Mouse (Mus musculus): ENCODE measurements at regions not wholly inside any gene's neighbourhood (a gene's known extent, or its start where the extent isn't known, plus 50 kb on each side); places are given as distances from the start of the nearest gene placed in this dataset.

DNA sequence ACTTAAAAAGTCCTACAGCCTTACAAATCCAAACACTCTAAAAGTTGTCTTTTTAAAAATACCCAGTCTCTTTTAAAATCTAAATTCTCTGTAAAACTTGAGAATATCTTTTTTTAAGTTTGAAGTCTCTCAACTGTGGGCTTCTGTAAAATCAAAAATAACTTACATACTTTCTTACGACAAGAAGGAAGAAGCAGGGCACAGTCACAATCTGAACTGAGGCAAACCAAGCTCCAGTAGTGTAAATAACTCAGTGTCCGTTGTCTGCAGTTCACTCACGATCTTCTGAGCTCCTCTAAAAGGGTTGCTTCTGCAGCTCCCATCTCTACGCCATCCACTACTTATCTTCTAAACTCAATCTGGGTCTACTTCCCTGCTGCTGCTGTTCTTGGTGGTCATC is 512.5 kb downstream of the Pdcd6ip start:
- no peaks in the 10 kb centered on the region for H3K9me3 ChIP-seq
- H3K27me3 ChIP-seq: no peaks in the 10 kb centered on the region
- 60% methylated on average over 4 of the region's 4 CpGs for WGBS
- H3K4me2 ChIP-seq: no peak overlapping the region
- H3K9ac ChIP-seq: no peak overlapping the region
- H3K27ac ChIP-seq: no peak overlapping the region
- no peak for ATAC-seq (ENCODE audit: borderline replicate concordance, extremely low read depth, low FRiP score, low TSS enrichment)
- no peaks in the 10 kb centered on the region for H3K4me1 ChIP-seq
- H3K36me3 ChIP-seq: no peaks in the 10 kb centered on the region
- H3K4me3 ChIP-seq: no peak overlapping the region

DNA sequence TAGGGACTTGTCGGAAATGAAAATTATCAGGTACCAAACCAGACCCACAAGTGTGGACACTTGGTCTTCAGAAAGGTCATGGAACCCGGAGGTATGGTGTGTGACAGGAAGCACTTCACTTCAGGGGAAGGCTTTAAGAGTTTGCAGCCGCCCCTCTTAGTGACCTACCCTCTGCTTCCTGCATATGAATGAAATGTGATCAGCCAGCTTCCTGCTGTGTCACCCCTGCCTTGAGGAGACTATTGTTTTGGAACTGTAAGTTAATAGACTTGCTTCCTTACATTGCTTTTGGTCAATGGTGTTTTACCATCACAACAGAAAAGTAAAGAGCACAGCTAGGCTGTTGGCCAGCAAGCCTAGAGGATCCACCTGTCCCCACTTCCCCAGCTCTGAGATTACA is 515.3 kb downstream of the Pdcd6ip start:
- ATAC-seq (ENCODE audit: borderline replicate concordance, extremely low read depth, low FRiP score, low TSS enrichment): no peak
- no peak overlapping the region for H3K4me3 ChIP-seq

DNA sequence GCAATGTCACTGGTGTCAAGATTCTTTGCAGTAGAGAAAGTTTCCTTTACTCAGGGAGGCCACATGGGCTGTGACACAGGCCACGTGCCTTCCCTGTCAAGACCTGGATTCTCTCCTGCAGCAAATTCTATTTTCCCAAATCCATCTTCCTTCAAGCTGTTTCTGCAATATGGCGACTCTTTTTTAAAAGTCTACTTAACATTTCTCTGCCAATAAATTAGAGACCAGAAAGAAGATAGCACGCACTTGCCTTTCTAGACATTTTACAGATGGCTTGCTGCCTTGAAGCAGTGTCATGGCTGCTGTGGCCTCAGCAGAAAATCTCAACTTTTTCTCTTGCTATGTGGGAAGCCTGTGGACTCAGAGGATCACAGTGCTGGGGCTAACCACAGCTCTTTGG is 516.9 kb downstream of the Pdcd6ip start:
- Histone ChIP-seq H3K27me3 (no peaks in the 10 kb centered on the region), H3K9ac (no peak overlapping the region), H3K4me2 (no peak overlapping the region), H3K4me1 (no peaks in the 10 kb centered on the region), H3K27ac (no peak overlapping the region), H3K4me3 (no peak overlapping the region), H3K36me3 (no peaks in the 10 kb centered on the region), H3K9me3 (no peaks in the 10 kb centered on the region)
- ATAC-seq (ENCODE audit: borderline replicate concordance, extremely low read depth, low FRiP score, low TSS enrichment): no peak
- 67% methylated on average over 3 of the region's 3 CpGs for WGBS

More for the DNA sequence above, 515.3 kb downstream of the Pdcd6ip start:
- H3K27ac ChIP-seq: no peak overlapping the region
- no peaks in the 10 kb centered on the region for H3K4me1 ChIP-seq
- no peaks in the 10 kb centered on the region for H3K9me3 ChIP-seq
- no peaks in the 10 kb centered on the region for H3K36me3 ChIP-seq
- H3K4me2 ChIP-seq: no peak overlapping the region
- H3K9ac ChIP-seq: no peak overlapping the region
- WGBS: 52% methylated on average over 3 of the region's 3 CpGs
- no peaks in the 10 kb centered on the region for H3K27me3 ChIP-seq

DNA sequence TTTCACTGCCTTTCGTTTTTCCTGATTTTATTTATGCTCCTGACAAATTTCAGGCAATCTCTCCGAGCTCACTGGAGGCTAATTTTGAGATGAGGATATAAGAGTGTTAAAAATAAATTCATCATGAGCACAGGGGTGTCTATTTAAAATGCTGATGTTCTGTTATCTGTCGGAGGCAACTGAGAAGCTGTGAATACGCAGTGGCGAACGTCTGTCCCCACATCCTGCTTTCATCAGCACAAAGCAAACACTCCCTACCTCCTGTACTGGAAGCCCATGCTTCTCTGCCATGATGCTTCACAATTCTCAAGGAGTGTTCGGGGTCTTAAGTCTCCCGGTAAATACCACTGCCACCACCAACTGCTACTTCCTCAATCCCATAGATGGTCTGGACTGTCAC is 526.9 kb downstream of the Pdcd6ip start:
- 59% methylated on average over 8 of the region's 8 CpGs for WGBS
- no peak for ATAC-seq (ENCODE audit: borderline replicate concordance, extremely low read depth, low FRiP score, low TSS enrichment)
- Histone ChIP-seq H3K9me3 (no peaks in the 10 kb centered on the region), H3K4me1 (no peaks in the 10 kb centered on the region), H3K4me2 (no peak overlapping the region), H3K27ac (no peak overlapping the region), H3K27me3 (no peaks in the 10 kb centered on the region), H3K9ac (no peak overlapping the region), H3K4me3 (no peak overlapping the region), H3K36me3 (no peaks in the 10 kb centered on the region)

DNA sequence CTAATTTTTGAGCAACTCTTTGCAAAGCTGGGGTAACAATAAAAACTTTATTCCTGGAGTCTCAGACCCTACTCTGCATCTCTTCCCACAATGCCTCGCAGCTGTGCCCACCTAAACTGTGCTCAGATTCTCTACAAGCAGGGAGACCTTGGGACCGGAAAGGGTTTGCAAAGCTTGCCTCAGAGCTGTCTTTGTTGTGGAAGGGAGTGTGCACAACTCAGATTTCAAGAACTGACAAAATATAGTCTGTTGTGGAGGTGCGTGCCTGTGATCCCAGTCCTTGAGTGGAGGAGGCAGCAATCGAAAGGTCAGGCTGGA is 530.2 kb downstream of the Pdcd6ip start:
- H3K27me3 ChIP-seq: no peaks in the 10 kb centered on the region
- H3K4me2 ChIP-seq: no peak overlapping the region
- H3K27ac ChIP-seq: no peak overlapping the region
- H3K9ac ChIP-seq: no peak overlapping the region
- H3K4me1 ChIP-seq: no peaks in the 10 kb centered on the region
- no peaks in the 10 kb centered on the region for H3K36me3 ChIP-seq
- no peak overlapping the region for H3K4me3 ChIP-seq
- ATAC-seq (ENCODE audit: borderline replicate concordance, extremely low read depth, low FRiP score, low TSS enrichment): no peak
- 90% methylated on average over 4 of the region's 4 CpGs for WGBS
- H3K9me3 ChIP-seq: no peaks in the 10 kb centered on the region

DNA sequence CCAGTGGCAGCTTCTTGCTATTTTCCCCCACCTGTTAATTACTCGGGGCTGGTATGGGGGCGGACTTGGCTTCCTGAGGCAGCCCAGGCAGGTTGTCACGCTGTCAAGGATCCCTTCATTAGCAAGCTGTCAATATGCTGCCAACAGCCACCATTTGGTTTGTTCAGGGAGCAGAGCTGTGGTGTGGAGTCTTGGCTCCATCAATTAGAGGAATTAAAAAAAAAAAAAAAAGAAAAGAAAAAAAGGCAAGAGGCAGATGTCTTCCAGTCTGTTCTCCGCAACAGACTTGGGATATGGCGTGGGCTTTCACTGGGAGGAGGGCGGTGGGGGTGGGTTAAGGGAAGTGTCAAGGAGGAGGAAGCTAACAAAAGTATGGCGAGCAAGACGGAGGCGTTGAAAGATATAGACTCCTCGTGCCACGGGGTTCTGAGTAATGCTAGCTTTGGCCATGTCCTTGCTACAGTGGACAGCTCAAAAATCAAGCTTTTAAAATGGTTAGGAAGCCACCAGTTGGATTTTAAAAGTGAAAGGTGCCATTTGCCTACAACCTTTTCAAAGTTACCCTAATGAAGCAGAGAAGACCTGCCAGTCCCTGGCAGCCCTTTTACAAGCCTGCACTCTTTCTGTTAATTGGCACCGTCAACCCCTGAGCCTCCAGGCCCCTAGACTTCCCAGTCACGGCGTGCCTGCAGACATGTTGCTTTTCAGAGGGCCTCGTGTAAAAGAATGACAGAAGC is 530.7 kb downstream of the Pdcd6ip start:
- Histone ChIP-seq H3K9me3 (no peaks in the 10 kb centered on the region), H3K4me3 (no peak overlapping the region), H3K27me3 (no peaks in the 10 kb centered on the region), H3K4me2 (no peak overlapping the region), H3K4me1 (no peaks in the 10 kb centered on the region), H3K9ac (no peak overlapping the region), H3K36me3 (no peaks in the 10 kb centered on the region), H3K27ac (no peak overlapping the region)
- no peak for ATAC-seq (ENCODE audit: borderline replicate concordance, extremely low read depth, low FRiP score, low TSS enrichment)
- WGBS: 45% methylated on average over 15 of the region's 15 CpGs

DNA sequence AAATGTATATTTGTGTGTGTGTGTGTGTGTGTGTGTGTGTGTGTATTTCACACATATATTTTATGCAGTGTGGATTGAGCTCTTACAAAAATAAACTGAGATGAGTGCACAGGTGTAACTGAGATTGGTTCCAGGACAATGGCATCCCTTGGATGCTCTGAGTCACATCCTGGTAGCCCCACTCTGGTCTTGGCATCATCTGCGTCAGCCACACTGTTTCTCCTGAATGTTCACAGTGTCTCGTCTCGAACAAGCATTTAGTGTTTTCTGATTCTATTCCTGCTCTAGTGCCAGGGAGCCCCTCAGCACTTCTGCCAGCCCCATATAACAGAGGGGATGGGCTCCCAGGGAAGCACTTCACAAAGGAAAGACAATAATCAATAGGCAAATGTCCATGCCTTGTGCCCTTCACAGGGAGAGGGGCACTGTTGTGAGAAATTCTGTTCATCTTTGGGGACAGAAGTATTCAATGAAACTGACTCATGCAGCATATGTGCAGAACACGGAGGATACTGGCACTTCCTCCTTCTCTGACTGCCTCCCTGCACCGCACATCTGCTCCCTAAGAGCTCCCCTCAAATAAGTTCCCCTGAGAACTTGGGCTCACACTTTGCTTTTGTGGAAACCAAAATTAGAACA is 536.2 kb downstream of the Pdcd6ip start:
- no peak for ATAC-seq (ENCODE audit: borderline replicate concordance, extremely low read depth, low FRiP score, low TSS enrichment)
- Histone ChIP-seq H3K4me2 (no peak overlapping the region), H3K4me1 (no peaks in the 10 kb centered on the region), H3K9ac (no peak overlapping the region), H3K9me3 (no peaks in the 10 kb centered on the region), H3K36me3 (no peaks in the 10 kb centered on the region), H3K27ac (no peak overlapping the region), H3K27me3 (no peaks in the 10 kb centered on the region), H3K4me3 (no peak overlapping the region)
- WGBS: 72% methylated on average over 5 of the region's 5 CpGs

DNA sequence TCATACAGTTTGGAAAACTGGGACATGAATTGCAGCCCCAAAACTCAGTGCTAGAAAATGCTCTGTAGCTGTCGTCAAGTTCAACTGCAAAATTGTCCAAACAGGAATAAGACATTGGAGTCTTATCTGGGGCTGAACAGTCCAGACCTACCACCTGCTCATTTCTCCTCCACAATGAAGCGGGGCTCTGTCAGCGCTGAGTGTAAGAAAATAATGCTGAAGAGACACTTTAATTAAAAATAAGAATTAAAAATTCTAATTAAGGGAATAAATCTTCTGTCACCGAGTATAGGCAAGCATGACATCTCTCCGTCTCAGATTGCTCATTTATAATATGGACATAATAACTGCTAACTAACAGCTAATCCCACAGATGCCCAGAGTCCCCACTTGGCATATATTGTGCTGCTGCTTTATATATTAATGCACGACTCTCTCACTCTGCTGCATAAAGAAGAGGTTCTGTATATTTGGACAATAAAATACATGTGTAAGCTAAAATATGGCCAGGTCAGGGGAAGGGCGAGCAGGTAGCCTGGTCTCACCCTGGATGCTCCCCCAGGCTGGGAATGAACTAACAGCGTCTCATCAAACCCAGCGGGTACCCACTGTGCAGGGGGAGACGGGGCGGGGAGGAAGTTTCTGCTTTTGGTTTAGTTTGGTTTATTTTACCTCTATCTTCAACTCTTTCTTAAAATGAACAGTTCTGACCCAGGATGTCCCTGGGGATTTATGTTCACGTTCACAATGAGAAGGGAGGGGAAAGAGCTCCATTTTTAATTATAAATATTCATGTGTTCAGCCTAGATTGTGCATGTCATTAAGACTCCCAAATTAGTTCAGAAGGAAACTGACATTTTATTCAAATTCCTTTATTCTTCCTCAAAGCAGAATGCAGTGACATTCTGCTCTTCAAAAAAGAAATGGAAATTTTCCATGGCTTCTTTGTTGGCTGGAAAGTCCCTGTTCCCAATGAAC is 544.9 kb downstream of the Pdcd6ip start:
- Histone ChIP-seq H3K4me2 (no peak overlapping the region), H3K9me3 (no peaks in the 10 kb centered on the region), H3K36me3 (no peaks in the 10 kb centered on the region), H3K9ac (no peak overlapping the region), H3K27ac (no peak overlapping the region), H3K4me1 (no peaks in the 10 kb centered on the region), H3K27me3 (no peaks in the 10 kb centered on the region), H3K4me3 (no peak overlapping the region)
- no peak for ATAC-seq (ENCODE audit: borderline replicate concordance, extremely low read depth, low FRiP score, low TSS enrichment)
- WGBS: 73% methylated on average over 12 of the region's 12 CpGs

DNA sequence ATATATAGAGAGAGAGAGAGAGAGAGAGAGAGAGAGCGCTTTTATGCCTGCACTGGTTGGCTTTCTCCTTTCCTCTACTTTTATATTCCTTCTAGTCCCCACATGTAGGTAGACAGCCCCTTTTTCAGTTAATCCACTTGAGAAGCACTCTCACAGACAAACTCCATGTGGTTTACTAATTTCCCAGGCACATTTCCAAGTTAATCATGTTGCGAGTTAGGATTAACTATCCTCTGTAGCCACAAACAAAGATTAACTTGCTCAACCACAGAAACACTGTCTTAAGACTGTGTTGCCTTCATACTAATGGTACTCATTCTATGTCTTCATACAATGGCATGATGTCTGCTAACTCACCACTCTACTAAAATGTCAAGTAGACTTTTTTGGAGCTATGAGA is 548.0 kb downstream of the Pdcd6ip start:
- no peak for ATAC-seq (ENCODE audit: borderline replicate concordance, extremely low read depth, low FRiP score, low TSS enrichment)
- no peaks in the 10 kb centered on the region for H3K9me3 ChIP-seq
- no peaks in the 10 kb centered on the region for H3K36me3 ChIP-seq
- no peaks in the 10 kb centered on the region for H3K4me1 ChIP-seq
- H3K4me3 ChIP-seq: no peak overlapping the region
- H3K27ac ChIP-seq: no peak overlapping the region
- 89% methylated on average over 2 of the region's 2 CpGs for WGBS
- H3K4me2 ChIP-seq: no peak overlapping the region
- no peak overlapping the region for H3K9ac ChIP-seq
- no peaks in the 10 kb centered on the region for H3K27me3 ChIP-seq

DNA sequence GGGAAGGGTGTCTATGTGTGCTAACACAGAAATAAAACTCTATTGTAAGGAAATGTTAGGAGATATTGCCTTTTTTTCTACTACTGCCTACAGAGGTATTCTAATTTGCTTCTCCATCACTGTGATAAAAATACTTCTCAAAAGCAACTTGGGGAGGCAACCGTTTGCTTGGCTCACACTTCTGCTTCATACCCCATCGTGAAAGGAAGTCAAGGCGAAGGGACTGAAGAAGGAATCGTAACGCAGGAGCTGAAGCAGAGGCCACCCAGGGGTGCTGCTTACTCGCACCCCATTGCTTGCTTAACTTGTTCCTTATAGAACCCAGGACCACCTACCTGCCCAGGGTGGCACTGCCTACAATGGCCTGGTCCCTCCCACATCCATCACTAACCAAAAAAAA is 550.0 kb downstream of the Pdcd6ip start:
- no peak for ATAC-seq (ENCODE audit: borderline replicate concordance, extremely low read depth, low FRiP score, low TSS enrichment)

DNA sequence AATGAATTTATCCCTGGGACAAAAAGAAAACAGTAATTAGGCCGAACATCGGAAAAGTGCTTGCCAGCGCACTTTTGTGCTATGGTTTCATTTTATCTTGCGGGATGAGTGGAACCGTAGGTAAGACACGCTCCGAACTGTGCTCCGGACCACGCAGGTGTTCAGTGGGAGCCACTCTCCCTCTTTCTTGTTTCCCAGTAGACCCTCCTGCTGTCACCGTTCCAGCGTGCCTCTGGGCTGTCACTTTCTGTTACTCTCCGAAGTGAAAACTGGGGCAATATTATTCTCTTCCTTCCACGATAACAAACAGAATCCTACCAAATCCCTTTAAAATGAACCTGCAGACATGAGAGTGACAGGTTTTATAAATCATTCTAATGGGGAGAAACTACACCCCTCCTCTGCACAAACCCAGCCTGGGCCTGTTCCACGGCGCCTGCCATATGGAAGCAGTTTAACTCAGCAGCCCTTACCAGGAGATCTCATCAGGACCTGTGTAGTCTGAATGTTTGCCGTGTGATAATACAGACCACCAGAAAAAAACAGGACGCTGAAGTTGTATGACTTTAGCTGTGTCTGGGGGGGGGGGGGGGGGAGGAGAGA is 550.5 kb downstream of the Pdcd6ip start:
- H3K27me3 ChIP-seq: no peaks in the 10 kb centered on the region
- H3K9me3 ChIP-seq: no peaks in the 10 kb centered on the region
- no peaks in the 10 kb centered on the region for H3K4me1 ChIP-seq
- H3K4me2 ChIP-seq: no peak overlapping the region
- no peak overlapping the region for H3K4me3 ChIP-seq
- no peak overlapping the region for H3K27ac ChIP-seq
- WGBS: 84% methylated on average over 17 of the region's 17 CpGs
- ATAC-seq (ENCODE audit: borderline replicate concordance, extremely low read depth, low FRiP score, low TSS enrichment): no peak
- no peaks in the 10 kb centered on the region for H3K36me3 ChIP-seq
- H3K9ac ChIP-seq: no peak overlapping the region

More for the DNA sequence above, 550.0 kb downstream of the Pdcd6ip start:
- Histone ChIP-seq H3K9me3 (no peaks in the 10 kb centered on the region), H3K9ac (no peak overlapping the region), H3K4me3 (no peak overlapping the region), H3K4me1 (no peaks in the 10 kb centered on the region), H3K27me3 (no peaks in the 10 kb centered on the region), H3K36me3 (no peaks in the 10 kb centered on the region), H3K27ac (no peak overlapping the region), H3K4me2 (no peak overlapping the region)
- 81% methylated on average over 6 of the region's 6 CpGs for WGBS

DNA sequence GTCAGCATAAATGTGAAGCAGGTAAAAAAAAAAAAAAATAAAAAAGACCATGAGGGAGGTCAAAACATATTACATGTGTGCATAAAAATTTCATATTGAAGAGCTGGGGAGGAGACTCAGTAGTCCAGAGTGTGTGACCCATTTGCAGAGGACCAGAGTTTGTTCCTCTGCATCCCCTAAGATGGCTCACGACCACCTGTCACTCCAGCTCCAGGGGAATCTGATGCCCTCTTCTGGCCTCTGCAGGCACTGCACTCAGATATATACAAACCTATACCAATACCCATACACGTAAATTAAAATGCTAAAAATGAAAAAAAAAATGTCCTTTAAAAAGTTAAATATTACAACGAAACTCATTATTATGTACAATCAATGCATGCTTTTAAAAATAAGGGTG is 551.4 kb downstream of the Pdcd6ip start:
- Histone ChIP-seq H3K4me2 (no peak overlapping the region), H3K27ac (no peak overlapping the region), H3K27me3 (no peaks in the 10 kb centered on the region), H3K9ac (no peak overlapping the region), H3K4me3 (no peak overlapping the region), H3K9me3 (no peaks in the 10 kb centered on the region), H3K36me3 (no peaks in the 10 kb centered on the region), H3K4me1 (no peaks in the 10 kb centered on the region)
- no peak for ATAC-seq (ENCODE audit: borderline replicate concordance, extremely low read depth, low FRiP score, low TSS enrichment)
- WGBS: 54% methylated on average over 3 of the region's 3 CpGs

Measured in lung, embryonic 15.5 days (tissue).